Mouse (Mus musculus) layer of hippocampus, postnatal 25 days (tissue): Measurements from ENCODE around the gene 4930544D05Rik. TPM values are rescaled to one million over a fixed set of nuclear protein-coding genes. Genes with fewer than 3 reads are reported as not detected.

ENCODE experiments used
- DNase-seq, 2 experiments: peaks; one replicate each; pipeline ENCODE4 v3.0.0; 2022; ENCODE audit warnings: mixed read lengths in 2 of 2, low spot score in 1 of 2; ENCODE audit errors: extremely low spot score in 1 of 2
- total RNA-seq, 2 experiments: library from RNA; stranded (reverse); gene quantifications; 2 replicates each; pipeline ENCODE4 v1.2.3; 2021

The 4930544D05Rik gene
- total RNA-seq, 2 experiments from 2014 or later = 0.66 TPM; not detected in 1

- DNase-seq = peak; percentile 63 to 65
These were observed 38.7 kb downstream of the 4930544D05Rik start, which contains the start of gene Pfn1 for GRCm38 (mm10) chr11:70654198-70654922. Gene Pfn1 (minus strand): TSS chr11:70654644.

GRCm38 (mm10) chr11:70654923-70655570 is 39.4 kb downstream of the 4930544D05Rik start:
- peak; percentile 68 to 70 for DNase-seq

GRCm38 (mm10) chr11:70655571-70656455 is 40.2 kb downstream of the 4930544D05Rik start:
- DNase-seq = no peak

- no peak for DNase-seq
These were observed 40.8 kb downstream of the 4930544D05Rik start for GRCm38 (mm10) chr11:70656456-70656927.

GRCm38 (mm10) chr11:70656964-70657363 is 41.3 kb downstream of the 4930544D05Rik start, which contains the start of gene Eno3:
Gene Eno3 (plus strand): TSS chr11:70657202.
- no peak for DNase-seq

- no peak for DNase-seq
These were observed 41.9 kb downstream of the 4930544D05Rik start for GRCm38 (mm10) chr11:70657573-70657972.

- DNase-seq = no peak
These were observed 42.3 kb downstream of the 4930544D05Rik start for GRCm38 (mm10) chr11:70657991-70658390.

- DNase-seq = no peak
These were observed 42.9 kb downstream of the 4930544D05Rik start for GRCm38 (mm10) chr11:70658521-70658920.

- no peak for DNase-seq
These were observed 43.3 kb downstream of the 4930544D05Rik start for GRCm38 (mm10) chr11:70658942-70659341.

GRCm38 (mm10) chr11:70660571-70660970 is 44.9 kb downstream of the 4930544D05Rik start:
- DNase-seq = no peak

- DNase-seq = no peak
These were observed 47.5 kb downstream of the 4930544D05Rik start for GRCm38 (mm10) chr11:70663101-70663500.

- DNase-seq = no peak
These were observed 48.3 kb downstream of the 4930544D05Rik start for GRCm38 (mm10) chr11:70663957-70664356.

GRCm38 (mm10) chr11:70664741-70665140 is 49.1 kb downstream of the 4930544D05Rik start:
- no peak for DNase-seq

Other genes starting within 250 kb of the 4930544D05Rik start
- 10 to 100 TPM; 32.8 to 34.3 TPM for gene Pelp1, start 205.8 kb upstream of the 4930544D05Rik start, total RNA-seq
- 100 to 1,000 TPM in 1 of 2 experiments, 10 to 100 TPM in 1; 90.7 to 104 TPM for gene Arrb2, start 183.2 kb upstream of the 4930544D05Rik start, total RNA-seq
- gene Med11, start 163.9 kb upstream of the 4930544D05Rik start, total RNA-seq = 10 to 100 TPM; 15.5 to 17.4 TPM
- under 1 TPM; 0.37 to 0.42 TPM for gene Zmynd15, start 156.4 kb upstream of the 4930544D05Rik start, total RNA-seq
- 1 to 10 TPM in 1 of 2 experiments, under 1 TPM in 1; 0.62 to 1.1 TPM for gene Cxcl16, start 155.9 kb upstream of the 4930544D05Rik start, total RNA-seq
- under 1 TPM; 0.47 to 0.61 TPM for gene Tm4sf5, start 110.6 kb upstream of the 4930544D05Rik start, total RNA-seq
- not detected for gene Vmo1, start 101.2 kb upstream of the 4930544D05Rik start, total RNA-seq
- gene Gltpd2, start 96.7 kb upstream of the 4930544D05Rik start, total RNA-seq = not detected
- gene Psmb6, start 90.5 kb upstream of the 4930544D05Rik start, total RNA-seq = 100 to 1,000 TPM; 178 to 211 TPM
- not detected for gene Gm40193, start 82.9 kb upstream of the 4930544D05Rik start, total RNA-seq
- 10 to 100 TPM; 16.2 to 18.9 TPM for gene Pld2, start 75.8 kb upstream of the 4930544D05Rik start, total RNA-seq
- gene Mink1, start 53.0 kb upstream of the 4930544D05Rik start, total RNA-seq = 100 to 1,000 TPM; 434 to 488 TPM
- under 1 TPM in 1 of 2 experiments, not detected in 1; 0.44 TPM for gene Chrne, start 3.4 kb downstream of the 4930544D05Rik start, total RNA-seq
- gene Gp1ba, start 23.3 kb downstream of the 4930544D05Rik start, total RNA-seq = not detected
- gene Rnf167, start 31.4 kb downstream of the 4930544D05Rik start, total RNA-seq = 10 to 100 TPM; 86.9 to 87.6 TPM
- 100 to 1,000 TPM; 127 to 129 TPM for gene Slc25a11, start 31.6 kb downstream of the 4930544D05Rik start, total RNA-seq
- 100 to 1,000 TPM; 376 to 385 TPM for gene Pfn1, start 38.8 kb downstream of the 4930544D05Rik start, total RNA-seq
- gene Eno3, start 41.4 kb downstream of the 4930544D05Rik start, total RNA-seq = 1 to 10 TPM; 7.2 to 8.2 TPM
- 10 to 100 TPM; 48.7 to 48.8 TPM for gene Spag7, start 53.6 kb downstream of the 4930544D05Rik start, total RNA-seq
- gene Camta2, start 72.3 kb downstream of the 4930544D05Rik start, total RNA-seq = 100 to 1,000 TPM; 326 to 389 TPM
- 1 to 10 TPM; 3.1 to 3.4 TPM for gene Inca1, start 84.3 kb downstream of the 4930544D05Rik start, total RNA-seq
- 10 to 100 TPM; 71.5 to 78.9 TPM for gene Kif1c, start 84.7 kb downstream of the 4930544D05Rik start, total RNA-seq
- gene Zfp3, start 148.4 kb downstream of the 4930544D05Rik start, total RNA-seq = 10 to 100 TPM; 23.1 to 24.8 TPM
- gene Scimp, start 196.7 kb downstream of the 4930544D05Rik start, total RNA-seq = not detected
- 100 to 1,000 TPM; 113 to 118 TPM for gene Rabep1, start 228.9 kb downstream of the 4930544D05Rik start, total RNA-seq